Mouse (Mus musculus): ENCODE data around the gene Endod1. TPM values are rescaled to one million over a fixed set of nuclear protein-coding genes. Genes with fewer than 3 reads are reported as not detected.
A peak's percentile ranks its signal among the peaks of the same experiment; 100 is the strongest.

Gene Endod1
- polyA plus RNA-seq, 1 experiment from 2014 or later, result 24.9 TPM

DNA sequence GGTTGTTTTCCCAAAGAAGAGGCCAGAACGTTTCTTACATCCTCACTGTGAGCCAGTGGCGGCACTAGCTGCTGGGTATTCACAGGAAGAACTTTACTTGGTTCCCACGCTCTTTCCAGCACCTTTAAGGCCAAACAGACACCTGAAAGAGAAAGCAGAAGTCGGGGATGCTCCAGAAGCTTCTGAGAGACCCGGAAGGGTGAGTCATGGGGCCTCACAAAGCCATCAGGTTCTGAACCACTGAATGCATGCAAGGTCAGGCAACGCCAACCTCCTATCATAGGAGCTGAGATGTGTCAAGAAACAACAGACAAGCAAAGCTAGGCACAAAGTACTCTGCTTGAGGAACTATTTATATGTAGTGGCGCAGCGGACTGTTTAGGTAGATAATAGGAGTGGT, 4.4 kb upstream of the Endod1 start:
- Histone ChIP-seq H3K9me3 (ENCODE audit: control insufficient read depth, low read length) (no peaks in the 10 kb centered on the region), H3K4me3 (ENCODE audit: low read length) (no peak overlapping the region), H3K4me2 (ENCODE audit: low read depth, low read length) (no peak overlapping the region), H3K36me3 (ENCODE audit: control insufficient read depth, insufficient read depth, low read length) (no peaks in the 10 kb centered on the region), H3K9ac (ENCODE audit: low read depth, low read length) (no peak overlapping the region), H3K4me1 (ENCODE audit: control insufficient read depth, insufficient read depth, low read length) (peaks cover 9% of the 10 kb centered on the region), H3K27ac (ENCODE audit: low read length) (no peak overlapping the region), H3K27me3 (replicated peaks; ENCODE audit: control insufficient read depth, insufficient read depth, low read length) (no peaks in the 10 kb centered on the region)
- ATAC-seq, result no peak
- WGBS, result 85% methylated on average over 8 of the region's 8 CpGs

DNA sequence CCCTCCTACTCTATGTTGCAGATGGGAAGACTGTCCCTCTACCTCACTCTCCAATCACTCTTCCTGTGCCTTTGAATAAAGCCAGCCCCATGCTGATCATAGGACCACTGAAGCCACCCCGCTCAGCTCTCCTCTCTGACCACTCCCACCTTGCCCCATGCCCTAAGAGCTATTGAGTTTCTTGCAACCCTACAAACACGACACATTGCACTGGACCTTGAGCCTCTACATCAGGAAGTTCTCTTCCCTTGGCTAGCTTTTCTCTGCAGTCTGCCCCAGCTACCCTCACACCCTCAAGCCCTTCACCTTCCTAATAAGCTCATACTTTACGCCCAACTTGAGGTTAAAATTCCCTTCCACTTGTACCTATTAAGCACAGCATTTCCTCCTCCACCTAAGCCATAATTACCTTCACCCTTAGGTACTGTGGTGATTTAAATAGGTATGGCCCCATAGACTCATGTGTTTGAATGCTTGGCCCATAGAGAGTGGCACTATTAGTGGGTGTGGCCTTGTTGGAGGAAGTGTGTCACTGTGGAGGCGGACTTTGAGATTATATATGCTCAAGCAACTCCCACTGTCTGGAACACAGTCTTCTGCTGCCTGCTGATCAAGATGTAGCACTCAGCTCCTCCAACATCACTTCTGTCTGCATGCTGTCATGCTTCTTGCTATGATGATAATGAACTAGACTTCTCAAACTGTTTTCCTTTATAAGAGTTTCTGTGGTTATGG, 2.0 kb upstream of the Endod1 start:
- Histone ChIP-seq H3K27ac (ENCODE audit: low read length) (no peak overlapping the region), H3K4me2 (ENCODE audit: low read depth, low read length) (no peak overlapping the region), H3K36me3 (ENCODE audit: control insufficient read depth, insufficient read depth, low read length) (no peaks in the 10 kb centered on the region), H3K9ac (ENCODE audit: low read depth, low read length) (no peak overlapping the region), H3K9me3 (ENCODE audit: control insufficient read depth, low read length) (no peaks in the 10 kb centered on the region), H3K4me1 (ENCODE audit: control insufficient read depth, insufficient read depth, low read length) (peaks cover 25% of the 10 kb centered on the region), H3K4me3 (ENCODE audit: low read length) (no peak overlapping the region), H3K27me3 (replicated peaks; ENCODE audit: control insufficient read depth, insufficient read depth, low read length) (no peaks in the 10 kb centered on the region)
- no peak for ATAC-seq
- WGBS, result 81% methylated on average over 4 of the region's 4 CpGs

DNA sequence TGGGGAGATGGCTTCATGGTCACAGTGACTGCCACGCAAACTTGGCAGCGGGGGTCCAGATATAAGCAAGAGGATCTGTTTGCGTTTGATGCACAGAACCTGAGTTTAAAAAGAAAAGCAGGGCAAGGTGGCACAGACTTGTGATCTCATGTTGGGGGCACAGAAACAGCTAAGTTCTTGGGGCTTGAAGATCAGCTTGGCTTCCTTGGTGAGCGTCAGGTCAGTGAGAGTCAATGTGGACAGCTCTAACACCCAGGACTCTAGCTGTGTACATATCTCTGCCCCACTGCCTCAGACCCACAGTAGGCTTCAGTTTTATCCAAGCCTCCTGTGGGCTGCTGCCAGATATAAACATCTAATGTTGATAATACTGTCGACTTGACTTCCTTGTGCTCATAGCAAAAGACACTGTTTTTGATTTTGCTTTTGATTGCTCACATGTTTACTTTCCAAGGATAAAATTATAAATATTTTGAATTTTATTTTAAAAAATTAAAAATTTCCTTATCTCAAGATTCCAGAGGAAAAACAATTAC, 1.0 kb upstream of the Endod1 start:
- Histone ChIP-seq H3K4me3 (ENCODE audit: low read length) (no peak overlapping the region), H3K27me3 (replicated peaks; ENCODE audit: control insufficient read depth, insufficient read depth, low read length) (no peaks in the 10 kb centered on the region), H3K36me3 (ENCODE audit: control insufficient read depth, insufficient read depth, low read length) (no peaks in the 10 kb centered on the region), H3K9me3 (ENCODE audit: control insufficient read depth, low read length) (no peaks in the 10 kb centered on the region), H3K4me2 (ENCODE audit: low read depth, low read length) (no peak overlapping the region), H3K27ac (ENCODE audit: low read length) (no peak overlapping the region), H3K4me1 (ENCODE audit: control insufficient read depth, insufficient read depth, low read length) (peaks cover 28% of the 10 kb centered on the region), H3K9ac (ENCODE audit: low read depth, low read length) (no peak overlapping the region)
- no peak for ATAC-seq
- 71% methylated on average over 5 of the region's 5 CpGs for WGBS

DNA sequence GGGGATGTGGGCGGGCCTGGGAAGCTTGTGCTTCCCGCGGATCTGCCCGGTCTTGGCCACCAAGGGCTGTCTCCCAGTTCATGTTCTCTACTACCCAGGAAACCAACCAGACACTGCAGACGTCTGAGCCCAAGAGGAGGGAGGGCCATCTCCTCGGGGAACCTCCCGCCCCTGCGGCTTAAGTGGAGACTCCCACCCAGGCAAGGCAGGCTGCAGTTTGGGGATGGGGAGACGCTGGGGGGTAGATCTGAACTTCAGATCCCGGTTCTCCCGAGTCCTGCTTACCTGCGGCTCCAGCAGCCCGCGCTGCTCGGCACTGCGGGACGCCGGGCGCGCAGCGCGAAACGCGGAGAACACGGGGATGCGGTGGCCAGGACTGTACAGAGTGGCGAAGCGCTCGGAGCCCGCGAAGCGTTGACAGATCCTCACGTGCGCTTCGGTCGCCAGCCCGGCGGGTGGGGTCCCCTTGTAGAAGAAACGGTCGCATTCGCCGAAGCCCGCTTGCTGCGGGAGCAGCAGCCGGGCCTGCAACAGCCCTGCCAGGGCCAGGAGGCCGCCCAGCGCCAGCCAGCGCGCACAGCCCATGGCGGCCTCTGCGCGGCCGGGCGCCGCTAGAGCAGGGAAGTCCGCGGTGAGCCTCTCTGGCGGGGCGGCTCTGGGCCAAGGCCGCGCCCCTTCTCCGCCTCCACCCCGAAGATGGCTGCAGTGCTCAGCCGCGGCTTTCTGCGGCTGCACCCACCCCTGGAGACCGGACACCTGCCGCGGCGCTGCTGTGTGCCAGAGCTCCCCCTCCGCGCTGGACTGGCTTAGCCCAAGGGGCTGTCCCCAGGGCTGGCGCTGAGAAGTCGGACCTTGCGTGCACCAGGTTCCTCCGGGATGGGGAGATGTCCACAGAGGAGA, 671 bp downstream of the Endod1 start:
- Histone ChIP-seq H3K4me3 (ENCODE audit: low read length) (peak overlapping the region; percentile 79), H3K27me3 (replicated peaks; ENCODE audit: control insufficient read depth, insufficient read depth, low read length) (no peaks in the 10 kb centered on the region), H3K9ac (ENCODE audit: low read depth, low read length) (peak overlapping the region; percentile 85), H3K4me1 (ENCODE audit: control insufficient read depth, insufficient read depth, low read length) (peaks cover 28% of the 10 kb centered on the region), H3K4me2 (ENCODE audit: low read depth, low read length) (peak overlapping the region; percentile 88), H3K36me3 (ENCODE audit: control insufficient read depth, insufficient read depth, low read length) (no peaks in the 10 kb centered on the region), H3K27ac (ENCODE audit: low read length) (peak overlapping the region; percentile 90), H3K9me3 (ENCODE audit: control insufficient read depth, low read length) (no peaks in the 10 kb centered on the region)
- peak; percentile 96 for ATAC-seq
- WGBS, result under 1% methylated on average over 73 of the region's 76 CpGs

DNA sequence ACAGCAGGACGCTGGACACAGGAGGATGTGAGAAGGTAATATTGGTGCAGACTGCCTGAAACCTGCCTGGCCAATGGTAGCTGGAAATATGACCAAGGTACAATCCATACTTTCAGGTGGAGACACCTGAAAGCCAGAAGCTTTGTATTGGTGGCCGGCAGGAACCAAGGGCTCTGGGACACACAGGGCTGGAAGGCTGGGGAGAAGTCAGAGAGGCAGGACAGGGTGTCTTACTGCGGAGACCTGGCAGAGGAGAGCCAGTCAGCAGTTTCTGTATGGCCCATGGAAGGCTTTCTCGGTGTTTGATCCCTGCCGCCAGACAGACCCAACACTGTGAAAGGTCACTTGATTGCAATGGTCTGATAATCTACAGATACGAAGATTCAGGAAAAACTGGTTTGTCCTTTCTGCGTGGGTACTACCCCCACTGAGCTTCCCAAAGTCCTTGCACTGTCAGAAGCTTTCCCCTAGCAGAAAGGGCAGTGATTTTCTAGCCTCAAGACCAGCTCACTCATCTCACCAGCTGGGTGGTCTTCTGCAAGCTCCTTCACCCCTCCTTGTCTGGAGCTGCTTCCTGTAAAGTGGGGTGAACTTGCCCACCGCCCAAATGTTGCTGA, 1.4 kb downstream of the Endod1 start:
- peak; percentile 37 for ATAC-seq
- Histone ChIP-seq H3K4me3 (ENCODE audit: low read length) (peak overlapping the region; percentile 79), H3K9ac (ENCODE audit: low read depth, low read length) (peak overlapping the region; percentile 85), H3K27me3 (replicated peaks; ENCODE audit: control insufficient read depth, insufficient read depth, low read length) (no peaks in the 10 kb centered on the region), H3K4me1 (ENCODE audit: control insufficient read depth, insufficient read depth, low read length) (peaks cover 28% of the 10 kb centered on the region), H3K27ac (ENCODE audit: low read length) (peak overlapping the region; percentile 90), H3K4me2 (ENCODE audit: low read depth, low read length) (peak overlapping the region; percentile 88), H3K9me3 (ENCODE audit: control insufficient read depth, low read length) (no peaks in the 10 kb centered on the region), H3K36me3 (ENCODE audit: control insufficient read depth, insufficient read depth, low read length) (no peaks in the 10 kb centered on the region)
- 12% methylated on average over 8 of the region's 8 CpGs for WGBS

DNA sequence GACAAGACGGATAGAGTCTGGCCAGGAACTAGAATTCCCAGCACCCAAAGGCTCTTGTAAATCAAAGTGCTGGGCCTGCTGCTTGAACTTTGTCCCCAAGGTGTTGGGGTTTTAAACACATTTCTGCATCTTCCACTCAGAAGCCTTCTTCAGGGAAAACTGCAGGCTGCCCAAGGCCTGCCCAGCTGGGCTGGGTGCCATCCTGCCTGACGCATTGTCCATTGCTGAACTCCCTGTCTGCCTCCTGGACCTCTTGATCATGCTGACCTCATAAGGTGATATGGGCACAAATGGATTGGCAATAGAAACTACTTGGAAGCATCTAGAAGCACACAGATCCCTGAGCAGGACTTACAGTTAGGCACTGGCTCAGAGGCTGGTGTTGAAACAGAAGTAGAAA, 3.2 kb downstream of the Endod1 start:
- H3K4me2 ChIP-seq (ENCODE audit: low read depth, low read length), result 0 out of 2 replicates have a peak overlapping the region, but pooled peaks have one; percentile 88
- 76% methylated on average over 2 of the region's 2 CpGs for WGBS
- ATAC-seq, result no peak

DNA sequence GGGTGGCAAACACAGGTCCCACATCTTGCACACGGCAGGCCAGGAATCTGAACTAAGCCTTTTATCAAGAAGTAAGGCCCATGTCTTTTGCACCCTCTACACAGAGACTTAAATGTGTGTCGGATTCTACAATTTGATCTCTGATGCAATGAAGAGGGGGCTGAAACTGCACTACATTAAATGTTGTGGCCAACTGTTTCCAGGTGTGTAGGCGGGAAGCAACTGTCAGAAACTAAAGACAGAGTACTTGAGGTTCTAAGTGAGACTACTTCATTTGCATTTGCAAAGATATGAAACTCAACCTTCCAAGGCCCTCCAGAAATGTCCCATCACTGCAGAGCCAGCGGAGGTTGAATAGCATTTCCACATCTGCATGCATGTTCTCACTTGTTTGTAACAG, 5.2 kb downstream of the Endod1 start:
- Histone ChIP-seq H3K36me3 (ENCODE audit: control insufficient read depth, insufficient read depth, low read length) (no peaks in the 10 kb centered on the region), H3K27ac (ENCODE audit: low read length) (no peak overlapping the region), H3K4me3 (ENCODE audit: low read length) (no peak overlapping the region), H3K4me1 (ENCODE audit: control insufficient read depth, insufficient read depth, low read length) (peaks cover 19% of the 10 kb centered on the region), H3K9me3 (ENCODE audit: control insufficient read depth, low read length) (no peaks in the 10 kb centered on the region), H3K4me2 (ENCODE audit: low read depth, low read length) (no peak overlapping the region), H3K27me3 (replicated peaks; ENCODE audit: control insufficient read depth, insufficient read depth, low read length) (no peaks in the 10 kb centered on the region), H3K9ac (ENCODE audit: low read depth, low read length) (no peak overlapping the region)
- ATAC-seq, result no peak
- 92% methylated on average over 4 of the region's 4 CpGs for WGBS

More for the DNA sequence above, 3.2 kb downstream of the Endod1 start:
- no peak overlapping the region for H3K9ac ChIP-seq (ENCODE audit: low read depth, low read length)
- H3K4me3 ChIP-seq (ENCODE audit: low read length), result no peak overlapping the region
- no peaks in the 10 kb centered on the region for H3K27me3 ChIP-seq (replicated peaks; ENCODE audit: control insufficient read depth, insufficient read depth, low read length)
- H3K27ac ChIP-seq (ENCODE audit: low read length), result no peak overlapping the region
- no peaks in the 10 kb centered on the region for H3K9me3 ChIP-seq (ENCODE audit: control insufficient read depth, low read length)
- no peaks in the 10 kb centered on the region for H3K36me3 ChIP-seq (ENCODE audit: control insufficient read depth, insufficient read depth, low read length)
- H3K4me1 ChIP-seq (ENCODE audit: control insufficient read depth, insufficient read depth, low read length), result peaks cover 28% of the 10 kb centered on the region

DNA sequence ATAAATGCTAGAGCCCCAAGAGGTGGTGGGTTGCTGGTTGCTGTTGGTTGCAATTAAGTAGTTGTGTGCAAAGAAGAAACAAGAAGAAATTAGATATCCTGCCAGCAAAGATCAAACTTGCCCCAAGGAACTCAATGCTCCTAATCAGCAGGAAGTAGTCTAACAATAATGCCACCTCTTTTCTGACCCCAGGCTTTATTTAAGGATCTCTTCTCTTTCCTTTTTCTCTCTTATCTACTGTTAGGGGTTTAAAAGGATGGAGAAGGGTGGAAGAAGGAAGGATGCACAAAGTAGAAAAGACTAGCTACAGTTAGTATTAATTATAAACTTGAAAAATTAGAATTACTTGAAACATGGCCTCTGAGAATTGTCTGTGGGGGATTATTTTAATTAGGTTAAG, 8.9 kb downstream of the Endod1 start:
- no peak for ATAC-seq
- Histone ChIP-seq H3K4me2 (ENCODE audit: low read depth, low read length) (no peak overlapping the region), H3K27ac (ENCODE audit: low read length) (no peak overlapping the region), H3K9me3 (ENCODE audit: control insufficient read depth, low read length) (peaks cover 4% of the 10 kb centered on the region; the same call in 1 of the 2 replicates), H3K27me3 (replicated peaks; ENCODE audit: control insufficient read depth, insufficient read depth, low read length) (no peaks in the 10 kb centered on the region), H3K36me3 (ENCODE audit: control insufficient read depth, insufficient read depth, low read length) (peaks cover 4% of the 10 kb centered on the region; the same call in 1 of the 2 replicates), H3K9ac (ENCODE audit: low read depth, low read length) (no peak overlapping the region), H3K4me3 (ENCODE audit: low read length) (no peak overlapping the region), H3K4me1 (ENCODE audit: control insufficient read depth, insufficient read depth, low read length) (no peaks in the 10 kb centered on the region)

DNA sequence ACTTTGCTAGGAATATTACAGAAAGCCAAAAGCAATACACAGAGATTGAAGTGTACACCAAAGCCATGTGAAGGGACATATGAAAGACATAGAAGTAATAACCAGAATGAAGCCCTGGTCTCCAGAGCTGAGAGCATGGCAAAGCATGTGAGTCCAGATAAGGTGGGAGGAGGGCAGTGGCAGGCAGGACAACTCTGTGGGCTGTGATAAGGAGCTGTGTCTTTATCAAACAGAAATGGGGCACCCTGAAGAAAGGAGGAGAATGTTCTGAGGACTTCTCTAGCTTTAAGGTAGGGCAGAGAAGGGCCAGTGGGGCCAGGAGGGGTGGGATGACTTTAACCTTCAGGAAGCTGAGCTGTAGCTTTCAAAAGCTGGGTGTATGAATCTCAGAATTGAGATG, 12.0 kb downstream of the Endod1 start:
- Histone ChIP-seq H3K9ac (ENCODE audit: low read depth, low read length) (no peak overlapping the region), H3K4me2 (ENCODE audit: low read depth, low read length) (no peak overlapping the region), H3K36me3 (ENCODE audit: control insufficient read depth, insufficient read depth, low read length) (peaks cover 4% of the 10 kb centered on the region; the same call in 1 of the 2 replicates), H3K27ac (ENCODE audit: low read length) (no peak overlapping the region), H3K4me3 (ENCODE audit: low read length) (no peak overlapping the region), H3K9me3 (ENCODE audit: control insufficient read depth, low read length) (peaks cover 4% of the 10 kb centered on the region; the same call in 1 of the 2 replicates), H3K4me1 (ENCODE audit: control insufficient read depth, insufficient read depth, low read length) (no peaks in the 10 kb centered on the region), H3K27me3 (replicated peaks; ENCODE audit: control insufficient read depth, insufficient read depth, low read length) (no peaks in the 10 kb centered on the region)
- ATAC-seq, result peak; percentile 87

Measured in intestine, embryonic 16.5 days (tissue).